ENCODE assay signal across 9 mouse cellular contexts in genomic region chr1:194885687-194886077, GRCm38 (mm10). TPM values are rescaled to one million over a fixed set of nuclear protein-coding genes. Genes with fewer than 3 reads are reported as not detected.
DNase-seq lines count a peak whose midpoint lies in the region; ATAC-seq lines count a peak whose summit lies in the region.
"Had no signal": no experiment of that assay in that cellular context is flagged by ENCODE, and none has a peak within 500 bp of the region (broad histone marks: within the 10 kb centered on the region; RNA-seq: fewer than 3 reads in every experiment).

No protein-coding gene starts in this region.

- H3K4me3 ChIP-seq in heart, embryonic 11.5 days (ENCODE audit: low read depth, low read length), result no peak overlapping the region
- H3K4me3 ChIP-seq in neural tube, embryonic 15.5 days (replicated peaks), result no peak overlapping the region
- H3K4me3 ChIP-seq: limb, embryonic 12.5 days had no signal

- intact Hi-C loops in left cerebral cortex, postnatal 14 days (cut with DNase I), result no loop called here

- H3K9ac ChIP-seq in heart, embryonic 11.5 days (ENCODE audit: low read depth, low read length), result no peak overlapping the region
- no peak overlapping the region for H3K9ac ChIP-seq in neural tube, embryonic 15.5 days (replicated peaks)
- H3K9ac ChIP-seq: limb, embryonic 12.5 days had no signal

- no peaks in the 10 kb centered on the region for H3K9me3 ChIP-seq in heart, embryonic 11.5 days (replicated peaks; ENCODE audit: control insufficient read depth, low read length)
- H3K9me3 ChIP-seq in neural tube, embryonic 15.5 days (replicated peaks), result no peaks in the 10 kb centered on the region
- H3K9me3 ChIP-seq: limb, embryonic 12.5 days had no signal

- H3K27ac ChIP-seq in heart, embryonic 11.5 days (ENCODE audit: low read depth, low read length), result no peak overlapping the region
- H3K27ac ChIP-seq in neural tube, embryonic 15.5 days (replicated peaks), result no peak overlapping the region
- H3K27ac ChIP-seq: limb, embryonic 12.5 days had no signal

- DNase-seq in heart, adult 18-20 months, result peak; percentile 90 to 94
- peak; percentile 85 for DNase-seq in cerebellum, adult 9-11 months
- DNase-seq in heart, adult 8-10 months (ENCODE audit: low spot score), result peak; percentile 87
- DNase-seq in left cerebral cortex, postnatal 14 days (ENCODE audit: low spot score in 2 of 2), result peak; percentile 62 to 66
- peak; percentile 73 for DNase-seq in right cerebral cortex, postnatal 25 days
- DNase-seq in embryo, embryonic 10 days (ENCODE audit: low spot score), result no peak

- 0 out of 2 replicates have a peak, but pooled peaks cover 2% of the 10 kb centered on the region for H3K4me1 ChIP-seq in heart, embryonic 11.5 days (ENCODE audit: control insufficient read depth, insufficient read depth, low read length)
- H3K4me1 ChIP-seq in neural tube, embryonic 15.5 days, result no peaks in the 10 kb centered on the region
- H3K4me1 ChIP-seq: limb, embryonic 12.5 days had no signal

- H3K4me2 ChIP-seq in heart, embryonic 11.5 days, result no peak overlapping the region
- no peak overlapping the region for H3K4me2 ChIP-seq in neural tube, embryonic 15.5 days
- H3K4me2 ChIP-seq: limb, embryonic 12.5 days had no signal

- WGBS in heart, embryonic 11.5 days (ENCODE audit: insufficient replicate concordance), result 70% methylated on average over 5 of the region's 5 CpGs
- WGBS in neural tube, embryonic 15.5 days, result 89% methylated on average over 5 of the region's 5 CpGs

- no peak for ATAC-seq in heart, embryonic 11.5 days (replicated peaks; ENCODE audit: insufficient number of reproducible peaks, low FRiP score, low TSS enrichment)
- ATAC-seq in neural tube, embryonic 15.5 days (ENCODE audit: low FRiP score), result no peak

- no peaks in the 10 kb centered on the region for H3K27me3 ChIP-seq in heart, embryonic 11.5 days (ENCODE audit: control insufficient read depth, insufficient read depth, low read length)
- no peaks in the 10 kb centered on the region for H3K27me3 ChIP-seq in neural tube, embryonic 15.5 days (replicated peaks)
- H3K27me3 ChIP-seq: limb, embryonic 12.5 days had no signal

- H3K36me3 ChIP-seq in heart, embryonic 11.5 days (ENCODE audit: control insufficient read depth, insufficient read depth, low read length), result no peaks in the 10 kb centered on the region
- H3K36me3 ChIP-seq in neural tube, embryonic 15.5 days, result no peaks in the 10 kb centered on the region
- H3K36me3 ChIP-seq: limb, embryonic 12.5 days had no signal

RNA-seq across cellular contexts. Expression of gene Cd34, which starts 52.9 kb away (rescaled TPM):
- total RNA-seq in heart, adult 18-20 months (2021), result 10 to 100 TPM; 76.1 to 78.5 TPM
- 70.4 and 85.1 TPM in 2 replicates for polyA plus RNA-seq in heart, embryonic 11.5 days (2014; fragmentation: Nextera tagmentation; extraction: Ambion mirVana)
- 10 to 100 TPM; 70.6 to 81.5 (median 80.7) TPM for total RNA-seq in heart, adult 8-10 months (2022)
- 10 to 100 TPM; 49.2 to 55.2 TPM for total RNA-seq in left cerebral cortex, postnatal 14 days (2021)
- 29.4 and 39.4 TPM in 2 replicates for polyA plus RNA-seq in neural tube, embryonic 15.5 days (2015; fragmentation: Nextera tagmentation; extraction: Ambion mirVana)
